Mouse (Mus musculus): ENCODE measurements at regions not wholly inside any gene's neighbourhood (a gene's known extent, or its start where the extent isn't known, plus 50 kb on each side); places are given as distances from the start of the nearest gene placed in this dataset.

DNA sequence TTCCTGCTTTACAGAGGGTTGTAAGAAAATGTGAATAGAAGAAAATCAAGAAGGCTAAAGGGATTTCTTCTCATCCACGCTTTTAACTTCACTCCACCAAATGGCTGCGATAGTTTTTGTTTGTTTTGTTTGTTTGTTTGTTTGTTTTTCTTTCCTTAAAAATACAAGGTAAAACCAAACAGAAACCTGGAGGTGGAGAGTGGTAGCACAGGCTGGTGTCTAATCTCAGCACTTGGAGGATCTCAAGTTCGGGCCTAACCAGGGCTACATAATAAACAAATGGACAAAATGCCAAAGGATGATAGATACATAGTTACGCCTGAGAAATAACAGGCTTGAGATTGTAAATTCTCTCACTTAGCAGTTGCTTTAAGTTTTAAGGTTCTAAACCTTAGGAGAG lies 50.8 kb upstream of the Mboat1 start:
- WGBS: 73% methylated on average over 4 of the region's 4 CpGs
- Histone ChIP-seq H3K4me3 (no peak overlapping the region), H3K36me3 (replicated peaks) (no peaks in the 10 kb centered on the region), H3K4me2 (no peak overlapping the region), H3K9me3 (no peaks in the 10 kb centered on the region), H3K27ac (no peak overlapping the region), H3K4me1 (peaks cover 8% of the 10 kb centered on the region; the same call in 1 of the 2 replicates), H3K9ac (no peak overlapping the region), H3K27me3 (replicated peaks) (no peaks in the 10 kb centered on the region)
- ATAC-seq (replicated peaks): peak; percentile 4; the same call in 1 of the 2 replicates

DNA sequence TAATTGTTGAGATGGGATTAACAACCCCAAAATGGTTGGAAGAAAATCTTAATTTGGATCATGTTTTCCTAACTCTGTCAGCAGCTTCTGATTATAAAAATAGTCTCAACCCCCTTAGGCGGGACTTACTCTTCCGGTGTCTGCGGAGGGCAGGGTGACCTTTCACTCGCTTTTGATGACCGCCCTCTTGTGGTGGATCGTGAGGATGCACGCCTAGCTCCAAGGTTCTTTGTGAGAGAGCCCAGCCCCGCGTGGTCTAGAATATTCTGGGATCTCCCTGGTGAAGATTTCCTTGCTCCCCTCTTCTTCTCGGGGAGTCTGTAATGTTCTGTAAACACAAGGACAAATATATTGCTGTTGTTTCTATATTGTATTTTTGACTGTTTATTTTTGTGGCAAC lies 51.3 kb upstream of the Mboat1 start:
- ATAC-seq (replicated peaks): peak; percentile 94
- Histone ChIP-seq H3K36me3 (replicated peaks) (no peaks in the 10 kb centered on the region), H3K9me3 (no peaks in the 10 kb centered on the region), H3K4me3 (no peak overlapping the region), H3K4me1 (peaks cover 10% of the 10 kb centered on the region; the same call in 1 of the 2 replicates), H3K4me2 (no peak overlapping the region; the same call in 1 of the 2 replicates), H3K27me3 (replicated peaks) (no peaks in the 10 kb centered on the region), H3K27ac (no peak overlapping the region), H3K9ac (no peak overlapping the region)
- under 1% methylated on average over 10 of the region's 10 CpGs for WGBS

DNA sequence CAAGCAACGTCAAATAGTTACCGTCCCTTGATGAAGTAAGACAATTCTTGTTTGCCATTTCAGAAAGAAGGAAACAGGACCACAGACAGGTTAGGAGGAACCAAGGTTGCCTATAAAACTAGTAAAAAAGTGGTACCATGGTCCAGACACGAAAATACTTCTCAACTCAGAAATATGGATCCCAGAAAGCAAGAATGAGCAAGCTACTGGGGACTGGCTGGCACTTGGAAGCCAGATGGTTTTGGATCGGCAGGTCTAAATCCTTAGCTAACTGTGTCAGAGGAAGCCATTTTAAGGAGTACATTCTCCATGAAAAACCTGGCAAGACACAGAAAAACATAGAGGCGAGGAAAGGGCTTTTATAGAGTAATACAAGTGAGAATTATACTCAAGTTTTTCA lies 51.9 kb upstream of the Mboat1 start:
- no peak for ATAC-seq (replicated peaks)
- Histone ChIP-seq H3K4me2 (no peak overlapping the region), H3K9me3 (no peaks in the 10 kb centered on the region), H3K9ac (no peak overlapping the region), H3K36me3 (replicated peaks) (no peaks in the 10 kb centered on the region), H3K27me3 (replicated peaks) (no peaks in the 10 kb centered on the region), H3K4me1 (peaks cover 10% of the 10 kb centered on the region; the same call in 1 of the 2 replicates), H3K27ac (no peak overlapping the region), H3K4me3 (no peak overlapping the region)
- 83% methylated on average over 5 of the region's 5 CpGs for WGBS

DNA sequence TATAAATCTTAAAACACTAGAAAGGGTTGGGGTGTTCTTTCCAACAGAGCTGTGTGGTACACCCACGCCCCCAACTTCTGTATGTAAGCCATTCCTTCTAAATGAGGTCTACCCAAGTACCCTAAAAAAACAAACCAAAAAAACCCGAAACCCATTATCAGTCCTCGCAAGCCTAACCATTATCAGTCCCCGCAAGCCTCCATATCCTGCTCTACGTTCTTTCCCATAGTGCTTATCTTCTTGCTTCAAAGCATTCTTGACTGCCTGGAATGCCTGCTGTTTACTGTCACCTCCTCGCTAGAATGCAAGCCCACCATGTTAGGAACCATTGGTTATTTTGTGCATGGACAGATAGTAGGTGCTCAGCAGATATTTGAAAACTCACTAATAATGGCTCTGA lies 52.3 kb upstream of the Mboat1 start:
- H3K27me3 ChIP-seq (replicated peaks): no peaks in the 10 kb centered on the region
- no peak overlapping the region for H3K27ac ChIP-seq
- no peak overlapping the region for H3K4me3 ChIP-seq
- H3K9me3 ChIP-seq: no peaks in the 10 kb centered on the region
- no peak overlapping the region for H3K9ac ChIP-seq
- peaks cover 10% of the 10 kb centered on the region; the same call in 1 of the 2 replicates for H3K4me1 ChIP-seq
- H3K4me2 ChIP-seq: no peak overlapping the region
- no peaks in the 10 kb centered on the region for H3K36me3 ChIP-seq (replicated peaks)
- 90% methylated on average over 6 of the region's 6 CpGs for WGBS
- ATAC-seq (replicated peaks): no peak

DNA sequence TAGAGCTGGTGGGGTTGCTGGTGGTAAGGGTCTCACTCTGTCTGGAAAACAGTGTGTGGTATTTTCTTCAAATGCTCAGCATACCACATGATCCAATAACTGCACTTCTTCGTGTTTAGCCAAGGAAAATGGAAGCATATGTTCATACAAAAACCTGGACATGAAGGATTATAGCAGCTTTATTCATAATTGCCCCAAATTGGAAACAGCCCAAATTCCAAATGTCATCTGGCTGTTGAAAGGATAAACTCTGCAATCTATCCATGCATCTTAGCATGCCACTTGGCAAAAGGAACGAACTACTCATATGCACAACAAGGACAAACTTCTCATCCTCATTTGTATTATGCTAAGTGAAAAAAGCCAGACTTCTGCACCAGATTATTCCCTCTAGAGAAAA lies 53.5 kb upstream of the Mboat1 start:
- Histone ChIP-seq H3K4me1 (peaks cover 10% of the 10 kb centered on the region; the same call in 1 of the 2 replicates), H3K27me3 (replicated peaks) (no peaks in the 10 kb centered on the region), H3K9me3 (no peaks in the 10 kb centered on the region), H3K4me3 (no peak overlapping the region), H3K36me3 (replicated peaks) (no peaks in the 10 kb centered on the region), H3K9ac (no peak overlapping the region), H3K4me2 (no peak overlapping the region), H3K27ac (no peak overlapping the region)
- no peak for ATAC-seq (replicated peaks)
- 80% methylated on average over 2 of the region's 2 CpGs for WGBS

DNA sequence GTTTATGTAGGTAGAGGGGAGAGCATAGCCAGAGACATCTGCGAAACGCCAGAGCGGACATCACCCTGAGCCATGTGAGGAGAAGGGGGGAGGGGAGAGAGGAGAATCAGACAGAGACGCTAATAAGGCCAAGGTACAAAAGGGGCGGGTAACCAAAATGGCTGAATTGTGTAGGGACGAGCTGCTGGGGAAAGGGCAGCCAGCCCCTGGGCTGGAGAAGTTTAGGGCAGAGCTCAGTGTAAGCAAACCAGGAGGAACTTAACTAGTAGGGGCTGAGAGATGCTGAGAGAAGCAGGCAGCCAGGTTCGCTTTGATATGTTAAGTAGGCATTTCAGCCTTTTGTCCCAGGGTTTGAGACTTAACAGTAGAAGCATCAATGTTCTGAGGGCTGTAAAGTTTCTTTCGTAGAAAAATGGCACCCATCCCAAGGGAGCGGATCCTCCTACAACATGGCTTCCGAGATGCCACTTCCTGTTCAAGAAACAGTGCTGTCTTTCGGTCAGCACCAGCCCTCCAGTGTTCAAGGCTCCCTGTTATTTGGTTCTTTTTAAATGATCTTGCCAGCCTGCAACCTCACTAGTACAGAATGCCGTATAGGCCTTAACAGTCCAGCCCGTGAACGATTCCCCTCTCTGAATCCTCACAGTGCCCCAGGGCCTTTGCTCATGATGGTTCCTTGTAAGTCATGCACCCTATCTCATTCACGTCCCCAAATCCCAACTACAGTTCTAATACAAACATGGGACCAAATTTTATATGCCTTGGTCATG lies 55.4 kb upstream of the Mboat1 start:
- 0 out of 2 replicates have a peak, but pooled peaks have one; percentile 43 for ATAC-seq (replicated peaks)
- no peak overlapping the region for H3K4me2 ChIP-seq
- H3K9me3 ChIP-seq: no peaks in the 10 kb centered on the region
- 56% methylated on average over 15 of the region's 15 CpGs for WGBS
- no peaks in the 10 kb centered on the region for H3K36me3 ChIP-seq (replicated peaks)
- peaks cover 10% of the 10 kb centered on the region; the same call in 1 of the 2 replicates for H3K4me1 ChIP-seq
- no peaks in the 10 kb centered on the region for H3K27me3 ChIP-seq (replicated peaks)
- no peak overlapping the region for H3K9ac ChIP-seq
- H3K27ac ChIP-seq: no peak overlapping the region
- H3K4me3 ChIP-seq: no peak overlapping the region

DNA sequence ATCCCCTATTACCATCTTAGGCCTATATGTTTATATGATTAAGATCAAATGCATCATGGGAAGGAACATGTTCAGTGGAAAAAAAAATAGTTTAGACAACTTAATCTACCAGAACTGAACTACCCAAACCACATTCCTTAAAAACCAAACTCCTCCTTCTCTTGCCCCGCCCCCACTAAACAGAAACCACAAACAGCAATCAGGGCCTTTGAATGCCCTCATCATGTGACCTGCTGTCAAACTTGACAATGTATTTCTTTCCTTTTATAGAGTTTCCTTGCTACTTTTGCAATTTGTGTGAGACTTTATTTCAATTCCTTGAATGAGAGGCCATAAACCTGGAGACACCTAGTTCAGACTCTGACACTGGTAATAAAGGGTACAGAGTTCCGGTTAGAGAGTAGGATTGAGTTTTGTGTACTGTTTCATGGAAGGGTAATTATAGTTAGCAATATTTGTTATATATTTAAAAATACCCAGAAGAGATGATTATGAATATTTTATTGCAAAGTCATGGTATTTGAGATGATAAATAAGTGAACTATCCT lies 61.7 kb upstream of the Mboat1 start:
- Histone ChIP-seq H3K4me1 (no peaks in the 10 kb centered on the region), H3K4me2 (no peak overlapping the region), H3K27me3 (replicated peaks) (no peaks in the 10 kb centered on the region), H3K4me3 (no peak overlapping the region), H3K27ac (no peak overlapping the region), H3K36me3 (replicated peaks) (no peaks in the 10 kb centered on the region), H3K9ac (no peak overlapping the region), H3K9me3 (no peaks in the 10 kb centered on the region)
- WGBS: 96% methylated on average over 2 of the region's 2 CpGs
- ATAC-seq (replicated peaks): no peak

DNA sequence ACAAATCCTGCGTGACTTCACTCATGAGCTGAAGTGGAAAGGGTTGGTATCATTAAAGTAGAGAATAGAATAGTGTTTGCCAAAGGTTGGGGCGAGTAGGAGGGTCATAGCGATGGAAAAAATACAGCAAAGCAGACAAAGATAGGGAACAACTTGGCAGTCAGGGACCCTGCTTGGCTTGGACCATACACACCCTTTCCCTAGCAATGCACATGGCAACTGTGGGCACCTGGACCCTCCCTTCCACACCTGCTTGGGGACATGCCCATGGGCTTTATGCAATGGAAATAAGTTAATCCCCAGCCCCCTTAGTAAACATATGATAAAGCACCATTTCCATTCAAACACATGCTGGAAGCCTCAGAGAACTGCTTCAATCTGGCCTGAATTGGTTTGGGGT lies 62.2 kb upstream of the Mboat1 start:
- H3K9me3 ChIP-seq: no peaks in the 10 kb centered on the region
- H3K27me3 ChIP-seq (replicated peaks): no peaks in the 10 kb centered on the region
- no peak overlapping the region for H3K4me2 ChIP-seq
- H3K9ac ChIP-seq: no peak overlapping the region
- no peaks in the 10 kb centered on the region for H3K4me1 ChIP-seq
- no peak overlapping the region for H3K4me3 ChIP-seq
- H3K36me3 ChIP-seq (replicated peaks): no peaks in the 10 kb centered on the region
- no peak for ATAC-seq (replicated peaks)
- WGBS: 93% methylated on average over 3 of the region's 3 CpGs
- no peak overlapping the region for H3K27ac ChIP-seq

DNA sequence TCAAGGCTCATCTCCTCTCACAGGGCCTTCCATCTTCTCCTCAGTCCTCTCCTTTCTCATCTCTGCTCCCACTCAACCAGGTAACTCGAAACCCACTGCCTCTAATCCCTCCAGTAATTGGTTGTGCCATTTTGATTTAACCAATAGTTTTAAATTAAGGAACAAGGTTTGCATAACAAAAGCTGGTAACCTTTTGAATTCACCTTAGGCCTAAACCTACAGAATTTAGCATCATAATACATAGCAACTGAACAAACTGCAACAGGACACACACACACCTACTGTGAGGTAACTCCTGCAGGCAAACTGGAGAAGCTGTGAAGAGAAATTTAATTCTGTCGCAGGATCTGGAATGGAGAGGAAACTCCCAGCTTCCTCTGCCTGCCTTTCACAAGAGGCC lies 66.9 kb upstream of the Mboat1 start:
- Histone ChIP-seq H3K9ac (no peak overlapping the region), H3K4me3 (no peak overlapping the region), H3K4me1 (no peaks in the 10 kb centered on the region), H3K27ac (no peak overlapping the region), H3K27me3 (replicated peaks) (no peaks in the 10 kb centered on the region), H3K4me2 (no peak overlapping the region), H3K36me3 (replicated peaks) (no peaks in the 10 kb centered on the region), H3K9me3 (no peaks in the 10 kb centered on the region)
- 71% methylated on average over 2 of the region's 2 CpGs for WGBS
- ATAC-seq (replicated peaks): no peak

DNA sequence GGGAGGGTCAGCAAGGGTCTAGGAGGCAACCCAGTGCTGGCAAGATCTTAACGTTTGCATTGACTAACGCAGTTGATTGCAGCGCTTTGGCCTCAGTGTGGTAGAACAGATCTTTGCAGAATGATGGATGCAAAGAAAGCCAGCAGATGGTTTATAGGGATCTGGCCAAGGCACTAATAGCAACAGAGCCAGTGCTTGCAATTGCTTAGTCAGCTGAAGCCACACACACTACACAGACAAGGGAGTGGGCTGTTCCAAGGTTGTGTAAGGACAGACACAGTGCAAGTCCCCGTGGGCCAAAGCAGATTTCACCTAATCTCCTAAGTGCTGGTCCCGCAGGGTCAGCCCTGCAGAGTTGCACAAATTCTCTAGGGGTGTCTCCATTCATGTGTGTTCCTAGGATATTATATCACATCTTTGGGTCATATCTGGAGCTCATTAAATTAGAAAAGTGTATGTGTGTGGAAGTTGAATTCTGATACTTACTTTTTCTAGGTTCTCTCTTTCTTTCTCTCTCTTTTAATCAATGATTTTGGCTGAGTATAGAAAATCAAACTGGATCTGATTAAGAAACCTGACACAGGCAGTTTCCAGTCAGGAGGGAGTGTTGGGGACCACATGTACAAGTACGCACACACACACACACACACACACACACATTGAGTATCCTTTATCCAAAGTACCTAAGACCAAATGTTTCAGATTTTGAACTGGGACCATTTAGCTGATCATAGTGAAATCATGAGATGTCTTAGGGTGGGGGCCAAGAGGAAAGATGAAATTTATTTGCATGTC lies 68.5 kb upstream of the Mboat1 start:
- no peak for ATAC-seq (replicated peaks)
- H3K36me3 ChIP-seq (replicated peaks): no peaks in the 10 kb centered on the region

DNA sequence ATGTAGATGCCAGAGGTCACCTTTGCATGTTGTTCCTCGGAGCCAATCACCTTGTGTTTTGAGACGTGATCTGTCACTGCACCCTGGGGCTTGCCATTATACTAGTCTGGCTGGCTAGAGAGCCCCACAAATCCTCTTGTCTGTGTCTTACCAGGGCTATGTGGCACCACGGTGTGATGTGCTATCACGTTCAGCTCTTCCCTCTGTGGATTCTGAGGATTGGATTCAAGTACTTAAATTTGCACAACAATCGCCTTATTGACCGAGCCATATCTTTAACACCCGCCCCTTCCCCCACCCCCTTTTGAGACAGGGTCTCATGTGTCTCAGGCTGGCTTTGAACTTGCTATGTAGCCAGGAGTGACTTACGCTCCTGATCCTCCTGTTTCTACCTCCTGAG lies 70.8 kb upstream of the Mboat1 start:
- no peaks in the 10 kb centered on the region for H3K36me3 ChIP-seq (replicated peaks)
- H3K27ac ChIP-seq: no peak overlapping the region
- no peak overlapping the region for H3K4me2 ChIP-seq
- no peaks in the 10 kb centered on the region for H3K4me1 ChIP-seq
- WGBS: 31% methylated on average over 8 of the region's 8 CpGs
- H3K9ac ChIP-seq: no peak overlapping the region
- no peaks in the 10 kb centered on the region for H3K9me3 ChIP-seq
- no peak for ATAC-seq (replicated peaks)
- H3K4me3 ChIP-seq: no peak overlapping the region
- no peaks in the 10 kb centered on the region for H3K27me3 ChIP-seq (replicated peaks)

More for the DNA sequence above, 68.5 kb upstream of the Mboat1 start:
- Histone ChIP-seq H3K9ac (no peak overlapping the region), H3K9me3 (no peaks in the 10 kb centered on the region), H3K27me3 (replicated peaks) (no peaks in the 10 kb centered on the region), H3K4me2 (no peak overlapping the region), H3K4me1 (no peaks in the 10 kb centered on the region), H3K27ac (no peak overlapping the region), H3K4me3 (no peak overlapping the region)
- WGBS: 81% methylated on average over 6 of the region's 6 CpGs

DNA sequence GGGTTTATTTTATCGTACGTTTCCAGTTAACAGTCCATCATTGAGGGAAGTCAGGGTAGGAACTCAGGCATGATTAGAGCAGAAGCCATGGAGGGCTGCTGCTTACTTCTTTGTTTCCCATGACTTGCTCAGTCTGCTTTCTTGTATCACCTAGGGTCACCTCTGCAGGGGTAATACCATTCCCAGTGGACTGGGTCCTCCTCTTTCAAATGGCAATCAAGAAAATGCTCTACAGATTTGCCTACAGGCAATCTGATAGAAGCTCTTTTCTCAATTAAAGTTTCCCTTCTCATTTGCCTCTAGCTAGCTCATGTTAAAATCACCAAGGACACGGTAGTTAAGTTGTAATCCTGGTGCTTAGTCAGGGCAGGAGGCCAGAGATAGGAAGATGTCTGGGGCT lies 72.5 kb upstream of the Mboat1 start:
- no peak overlapping the region for H3K4me3 ChIP-seq
- H3K27me3 ChIP-seq (replicated peaks): no peaks in the 10 kb centered on the region
- no peak overlapping the region for H3K4me2 ChIP-seq
- H3K9ac ChIP-seq: no peak overlapping the region
- WGBS: 78% methylated on average over 3 of the region's 3 CpGs
- H3K9me3 ChIP-seq: no peaks in the 10 kb centered on the region
- H3K4me1 ChIP-seq: no peaks in the 10 kb centered on the region
- H3K27ac ChIP-seq: no peak overlapping the region
- H3K36me3 ChIP-seq (replicated peaks): no peaks in the 10 kb centered on the region
- no peak for ATAC-seq (replicated peaks)

Measured in midbrain, embryonic 15.5 days (tissue).